Mouse (Mus musculus) fat pad, adult 2 months (tissue): ENCODE results near the gene Gm45711.

Experiments
- DNase-seq: peaks from one replicate; pipeline ENCODE4 v3.0.0-alpha.2; 2011; ENCODE audit warnings: low read depth, low spot score; ENCODE audit errors: extremely low read depth

Gene Gm45711

GRCm38 (mm10) chr8:104247054-104247907 is 62.6 kb downstream of the Gm45711 start:
- DNase-seq, result no peak

- no peak for DNase-seq
Measured at GRCm38 (mm10) chr8:104246621-104247020, 63.3 kb downstream of the Gm45711 start.

GRCm38 (mm10) chr8:104242038-104242644 is 67.7 kb downstream of the Gm45711 start:
- no peak for DNase-seq

- DNase-seq, result no peak
Measured at GRCm38 (mm10) chr8:104239418-104239861, 70.4 kb downstream of the Gm45711 start.

GRCm38 (mm10) chr8:104234573-104234972 is 75.3 kb downstream of the Gm45711 start:
- no peak for DNase-seq

GRCm38 (mm10) chr8:104232919-104233318 is 77.0 kb downstream of the Gm45711 start:
- no peak for DNase-seq

GRCm38 (mm10) chr8:104232039-104232438 is 77.8 kb downstream of the Gm45711 start:
- DNase-seq, result no peak
